Mouse (Mus musculus) B cell, adult 2 months (primary cell): Measurements from ENCODE around the gene Nrtn.

Source experiments
- DNase-seq, 2 experiments: peaks; one replicate each; pipeline ENCODE4 v3.0.0; 2022

Nrtn gene

GRCm38 (mm10) chr17:56717363-56718058 is 39.8 kb downstream of the Nrtn start, which contains the start of the genes Ndufa11 and Vmac:
Gene Ndufa11, plus strand, starts transcription at chr17:56717767.
Gene Vmac, minus strand, starts transcription at chr17:56718022.
- peak; percentile 93 to 94 for DNase-seq

- peak; percentile 98 to 99 for DNase-seq
These were observed 40.5 kb downstream of the Nrtn start for GRCm38 (mm10) chr17:56716655-56717362.

GRCm38 (mm10) chr17:56715914-56716654 is 41.2 kb downstream of the Nrtn start:
- no peak for DNase-seq

GRCm38 (mm10) chr17:56715360-56715759 is 42.0 kb downstream of the Nrtn start:
- DNase-seq: no peak

GRCm38 (mm10) chr17:56709708-56710107 is 47.6 kb downstream of the Nrtn start:
- no peak for DNase-seq

GRCm38 (mm10) chr17:56708692-56709091 is 48.6 kb downstream of the Nrtn start:
- DNase-seq: no peak

- DNase-seq: no peak
These were observed 50.8 kb downstream of the Nrtn start for GRCm38 (mm10) chr17:56706515-56706914.

- DNase-seq: no peak
These were observed 54.3 kb downstream of the Nrtn start for GRCm38 (mm10) chr17:56703038-56703437.
